Mouse (Mus musculus) MEL (cell line): ENCODE data around the gene RPS10-NUDT3.

ENCODE experiments used
- CHD1 ChIP-seq: IDR thresholded peaks from 2 replicates; pipeline ENCODE4 v1.6.1; 2012; ENCODE audit warnings: low read depth, mild to moderate bottlenecking, inconsistent platforms, low read length, improper control_type of control experiment
- CTCF ChIP-seq, 3 experiments: IDR thresholded peaks in 2 of 3; conservative IDR thresholded peaks in 1 of 3; 2 replicates each; pipeline ENCODE4 v1.5.1; 2011 to 2012; ENCODE audit warnings: low read length in 3 of 3, low read depth in 2 of 3, mild to moderate bottlenecking in 2 of 3, improper control_type of control experiment in 1 of 3, inconsistent platforms in 1 of 3, mixed read lengths in 1 of 3, moderate library complexity in 1 of 3; ENCODE audit not compliant: control insufficient read depth in 1 of 3, insufficient read depth in 1 of 3, poor library complexity in 1 of 3, severe bottlenecking in 1 of 3
- EP300 ChIP-seq, 2 experiments: IDR thresholded peaks; 2 replicates each; pipeline ENCODE4 v1.6.1; 2011; ENCODE audit warnings: improper control_type of control experiment in 2 of 2, low read length in 2 of 2, low read depth in 1 of 2, mild to moderate bottlenecking in 1 of 2
- GATA1 ChIP-seq: IDR thresholded peaks from 2 replicates; pipeline ENCODE4 v1.6.1; 2011; ENCODE audit warnings: low read depth, low read length, improper control_type of control experiment
- KAT2A ChIP-seq: conservative IDR thresholded peaks from 2 replicates; pipeline ENCODE4 v1.6.1; 2012; ENCODE audit warnings: low read depth, low read length, improper control_type of control experiment, inconsistent platforms
- MAFK ChIP-seq: IDR thresholded peaks from 2 replicates; pipeline ENCODE4 v1.6.1; 2011; ENCODE audit warnings: low read depth, mild to moderate bottlenecking, low read length, improper control_type of control experiment, borderline replicate concordance
- MYC ChIP-seq: IDR thresholded peaks from 2 replicates; pipeline ENCODE4 v1.6.1; 2011; ENCODE audit warnings: low read depth, mild to moderate bottlenecking, low read length, improper control_type of control experiment, moderate library complexity
- POLR2A ChIP-seq, 2 experiments: IDR thresholded peaks; 2 replicates each; pipeline ENCODE4 v1.6.1; 2011 to 2012; ENCODE audit warnings: low read length in 2 of 2, mild to moderate bottlenecking in 2 of 2, control low read depth in 1 of 2, improper control_type of control experiment in 1 of 2, low read depth in 1 of 2, moderate library complexity in 1 of 2; ENCODE audit not compliant: control insufficient read depth in 1 of 2, insufficient read depth in 1 of 2, poor library complexity in 1 of 2
- TBP ChIP-seq: IDR thresholded peaks from 2 replicates; pipeline ENCODE4 v1.8.0; 2011; ENCODE audit warnings: low read depth, low read length, improper control_type of control experiment
- USF1 ChIP-seq: IDR thresholded peaks from 2 replicates; pipeline ENCODE4 v1.6.1; 2014; ENCODE audit warnings: low read depth, mild to moderate bottlenecking, inconsistent platforms, low read length, improper control_type of control experiment, moderate library complexity
- ZMIZ1 ChIP-seq: IDR thresholded peaks from 2 replicates; pipeline ENCODE4 v1.6.1; 2012; ENCODE audit warnings: low read depth, mild to moderate bottlenecking, inconsistent platforms, low read length, improper control_type of control experiment, moderate library complexity
- ZNF384 ChIP-seq: IDR thresholded peaks from 2 replicates; pipeline ENCODE4 v1.6.1; 2012; ENCODE audit warnings: low read depth, mild to moderate bottlenecking, inconsistent platforms, low read length, improper control_type of control experiment

DNA sequence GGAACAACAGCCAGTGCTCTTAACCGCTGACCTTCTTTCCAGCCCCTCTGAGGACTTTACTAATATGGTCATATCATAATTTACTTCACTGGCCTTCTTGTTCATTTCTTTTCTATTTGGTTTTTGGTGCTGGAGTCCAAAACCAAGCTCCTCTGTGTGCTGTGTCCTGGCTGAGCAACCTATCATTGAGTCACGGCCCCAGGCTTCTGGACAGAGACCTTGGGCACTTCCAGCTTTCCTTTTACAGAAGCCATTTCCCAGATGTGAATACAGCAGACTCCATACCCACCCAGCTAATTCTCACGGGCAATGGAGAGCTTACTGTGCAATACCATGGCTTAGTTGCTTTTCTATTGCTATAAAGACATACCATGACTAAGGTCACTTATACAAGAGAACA, 34.7 kb downstream of the RPS10-NUDT3 start:
- no peak for TF ChIP-seq ZMIZ1
- no peak for TF ChIP-seq USF1
- no peak for TF ChIP-seq CTCF (IDR thresholded peaks at IDR 0.05 in 2 of 3, conservative IDR thresholded peaks at IDR 0.05 in 1 of 3; ENCODE audit: control insufficient read depth in 1 of 3, insufficient read depth in 1 of 3, low read depth in 2 of 3, low read length in 3 of 3, poor library complexity in 1 of 3, severe bottlenecking in 1 of 3)
- TF ChIP-seq POLR2A (IDR thresholded peaks at IDR 0.05; ENCODE audit: control insufficient read depth in 1 of 2, insufficient read depth in 1 of 2, low read depth in 1 of 2, low read length in 2 of 2, poor library complexity in 1 of 2), result no peak
- TF ChIP-seq TBP, result no peak
- no peak for TF ChIP-seq MAFK
- no peak for TF ChIP-seq MYC
- no peak for TF ChIP-seq GATA1
- no peak for TF ChIP-seq KAT2A
- TF ChIP-seq ZNF384, result no peak
- TF ChIP-seq CHD1, result no peak
- no peak for TF ChIP-seq EP300 (IDR thresholded peaks at IDR 0.05; ENCODE audit: low read depth in 1 of 2, low read length in 2 of 2)
